Mouse (Mus musculus) gonadal fat pad, adult 2 months (tissue): ENCODE data around the gene Adarb2. TPM values are rescaled to one million over a fixed set of nuclear protein-coding genes. Genes with fewer than 3 reads are reported as not detected.

ENCODE experiments used
- DNase-seq: peaks from one replicate; pipeline ENCODE4 v3.0.0-alpha.2; 2012; ENCODE audit warnings: low read depth
- polyA plus RNA-seq: library from polyadenylated mRNA; depleted of rRNA; stranded (reverse); fragments of >200 nt; gene quantifications from 2 replicates; pipeline ENCODE4 v1.2.3, GENCODE M21; 2012

Gene Adarb2
- polyA plus RNA-seq, 1 experiment, result 0.03 TPM

- no peak for DNase-seq
These were observed 167.3 kb downstream of the Adarb2 start for GRCm38 (mm10) chr13:8369868-8370387.

GRCm38 (mm10) chr13:8388541-8388940, 185.9 kb downstream of the Adarb2 start:
- DNase-seq, result no peak

GRCm38 (mm10) chr13:8400265-8401041, 197.8 kb downstream of the Adarb2 start:
- DNase-seq, result no peak

GRCm38 (mm10) chr13:8402324-8402873, 199.7 kb downstream of the Adarb2 start:
- no peak for DNase-seq

GRCm38 (mm10) chr13:8406020-8406419, 203.4 kb downstream of the Adarb2 start:
- DNase-seq, result no peak

- no peak for DNase-seq
These were observed 208.0 kb downstream of the Adarb2 start for GRCm38 (mm10) chr13:8410353-8411318.

GRCm38 (mm10) chr13:8424019-8424719, 221.5 kb downstream of the Adarb2 start:
- no peak for DNase-seq

GRCm38 (mm10) chr13:8439188-8439835, 236.6 kb downstream of the Adarb2 start:
- DNase-seq, result no peak

- no peak for DNase-seq
These were observed 242.7 kb downstream of the Adarb2 start for GRCm38 (mm10) chr13:8445415-8445814.

GRCm38 (mm10) chr13:8448192-8448879, 245.7 kb downstream of the Adarb2 start:
- no peak for DNase-seq

- DNase-seq, result no peak
These were observed 248.9 kb downstream of the Adarb2 start for GRCm38 (mm10) chr13:8451581-8451980.

- no peak for DNase-seq
These were observed 254.2 kb downstream of the Adarb2 start for GRCm38 (mm10) chr13:8456886-8457285.

GRCm38 (mm10) chr13:8457831-8458230, 255.2 kb downstream of the Adarb2 start:
- no peak for DNase-seq

GRCm38 (mm10) chr13:8467591-8468366, 265.1 kb downstream of the Adarb2 start:
- DNase-seq, result no peak

- no peak for DNase-seq
These were observed 273.6 kb downstream of the Adarb2 start for GRCm38 (mm10) chr13:8476237-8476636.

- DNase-seq, result no peak
These were observed 276.1 kb downstream of the Adarb2 start for GRCm38 (mm10) chr13:8478731-8479130.

- no peak for DNase-seq
These were observed 277.3 kb downstream of the Adarb2 start for GRCm38 (mm10) chr13:8479970-8480369.

GRCm38 (mm10) chr13:8481347-8481746, 278.7 kb downstream of the Adarb2 start:
- DNase-seq, result no peak

GRCm38 (mm10) chr13:8484592-8485272, 282.1 kb downstream of the Adarb2 start:
- DNase-seq, result peak; percentile 26
